Mouse (Mus musculus): ENCODE measurements at regions not wholly inside any gene's neighbourhood (a gene's known extent, or its start where the extent isn't known, plus 50 kb on each side); places are given as distances from the start of the nearest gene placed in this dataset.
"Not testable (repeated sequence)": the region's sequence is repeated elsewhere in the genome, so short reads cannot be mapped to it uniquely, and the experiment has no call there.

GRCm38 (mm10) chr12:115165499-115165898 is 882.0 kb upstream of the Zfp386 start:
- TF ChIP-seq GATA1 (IDR thresholded peaks at IDR 0.05; ENCODE audit: borderline replicate concordance, low read length); FLI1 (IDR thresholded peaks at IDR 0.05; ENCODE audit: low read length): not testable (repeated sequence)
